Mouse (Mus musculus) kidney, postnatal 14 days (tissue): ENCODE results near the gene Cbfb.
A peak's percentile ranks its signal among the peaks of the same experiment; 100 is the strongest.
"Not testable (repeated sequence)": the region's sequence is repeated elsewhere in the genome, so short reads cannot be mapped to it uniquely, and the experiment has no call there.

Source experiments
- DNase-seq: peaks from one replicate; pipeline ENCODE4 v3.0.0; 2022; ENCODE audit warnings: mixed read lengths

Gene Cbfb

GRCm38 (mm10) chr8:105186467-105187005 lies 16.1 kb downstream of the Cbfb start:
- DNase-seq = no peak

- DNase-seq = no peak
Measured at GRCm38 (mm10) chr8:105192182-105192581, 21.7 kb downstream of the Cbfb start.

- DNase-seq = no peak
Measured at GRCm38 (mm10) chr8:105205748-105206147, 35.3 kb downstream of the Cbfb start.

GRCm38 (mm10) chr8:105206766-105207275 lies 36.3 kb downstream of the Cbfb start:
- no peak for DNase-seq

- no peak for DNase-seq
Measured at GRCm38 (mm10) chr8:105207675-105208273, 37.3 kb downstream of the Cbfb start.

GRCm38 (mm10) chr8:105209153-105210110 lies 39.0 kb downstream of the Cbfb start:
- no peak for DNase-seq

GRCm38 (mm10) chr8:105214104-105214503 lies 43.6 kb downstream of the Cbfb start:
- no peak for DNase-seq

GRCm38 (mm10) chr8:105217926-105218522 lies 47.5 kb downstream of the Cbfb start:
- peak; percentile 23 for DNase-seq

- no peak for DNase-seq
Measured at GRCm38 (mm10) chr8:105223850-105224249, 53.4 kb downstream of the Cbfb start.

- peak; percentile 96 for DNase-seq
Measured at GRCm38 (mm10) chr8:105224413-105225271, 54.2 kb downstream of the Cbfb start, which contains the start of gene D230025D16Rik. Gene D230025D16Rik, plus strand, starts transcription at chr8:105225145.

GRCm38 (mm10) chr8:105225272-105225593 lies 54.8 kb downstream of the Cbfb start:
- no peak for DNase-seq

GRCm38 (mm10) chr8:105225917-105226316 lies 55.4 kb downstream of the Cbfb start:
- DNase-seq = no peak

GRCm38 (mm10) chr8:105231503-105232320 lies 61.2 kb downstream of the Cbfb start:
- DNase-seq = no peak

- not testable (repeated sequence) for DNase-seq
Measured at GRCm38 (mm10) chr8:105232321-105232693, 61.8 kb downstream of the Cbfb start.

GRCm38 (mm10) chr8:105233126-105233935 lies 62.9 kb downstream of the Cbfb start:
- DNase-seq = no peak

GRCm38 (mm10) chr8:105235206-105235605 lies 64.7 kb downstream of the Cbfb start:
- no peak for DNase-seq

GRCm38 (mm10) chr8:105237442-105238142 lies 67.1 kb downstream of the Cbfb start:
- no peak for DNase-seq

- DNase-seq = no peak
Measured at GRCm38 (mm10) chr8:105241016-105241415, 70.5 kb downstream of the Cbfb start.

- no peak for DNase-seq
Measured at GRCm38 (mm10) chr8:105251954-105252353, 81.5 kb downstream of the Cbfb start.
